Mouse (Mus musculus): ENCODE results near the gene Zfp30.

Gene Zfp30

DNA sequence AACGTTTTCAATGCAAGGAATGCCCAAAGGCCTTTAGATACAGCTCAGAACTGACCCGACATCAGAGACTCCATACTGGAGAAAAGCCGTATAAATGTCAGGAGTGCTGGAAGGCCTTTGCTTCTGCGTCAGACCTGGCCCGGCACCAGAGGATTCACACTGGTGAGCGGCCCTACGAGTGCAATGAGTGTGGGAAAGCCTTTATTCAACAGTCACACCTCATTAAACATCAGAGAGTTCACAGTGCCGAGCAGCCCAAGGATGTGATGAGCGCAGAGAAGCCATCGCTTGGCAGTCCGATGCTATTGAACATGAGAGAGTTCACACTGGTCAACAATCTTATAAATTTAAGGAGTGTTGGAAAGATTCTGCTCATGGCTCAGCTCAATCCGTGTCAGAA is 46.0 kb downstream of the Zfp30 start:
- DNase-seq (ENCODE audit: low spot score in 2 of 2): no peak

DNA sequence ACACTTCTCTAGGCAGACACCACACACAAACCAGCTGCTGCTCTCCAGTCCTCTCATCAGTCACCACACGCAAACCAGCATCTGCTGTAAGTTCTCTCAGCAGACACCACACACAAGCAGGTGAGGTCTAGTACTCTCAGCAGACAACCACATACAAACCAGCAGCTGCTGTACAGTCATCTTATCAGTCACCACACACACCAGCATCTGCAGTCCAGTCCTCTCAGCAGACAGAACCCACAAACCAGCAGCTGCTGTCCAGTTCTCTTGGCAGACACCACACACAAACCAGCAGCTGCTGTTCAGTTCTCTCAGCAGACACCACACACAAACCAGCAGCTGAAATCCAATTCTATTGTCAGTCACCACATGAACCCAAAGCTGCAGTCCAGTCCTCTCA is 53.0 kb downstream of the Zfp30 start:
- DNase-seq (ENCODE audit: low spot score in 2 of 2): no peak

DNA sequence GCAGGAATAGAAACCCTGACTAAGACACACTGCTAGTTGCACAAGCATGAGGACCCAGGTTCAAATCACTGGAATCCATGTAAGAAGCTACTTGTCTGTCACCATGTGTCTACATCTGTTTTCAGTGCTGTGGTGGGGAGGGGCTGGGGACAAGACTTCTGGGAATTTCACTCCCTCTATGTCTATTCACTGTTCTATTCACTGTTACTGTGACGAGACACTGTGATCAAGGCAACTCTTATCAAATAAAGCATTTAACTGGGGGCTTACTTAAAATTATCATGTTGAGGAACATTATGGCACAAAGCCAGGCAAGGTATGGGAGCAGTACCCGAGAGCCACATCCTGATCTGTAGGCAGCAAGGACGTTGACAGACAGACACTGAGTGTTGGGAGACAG is 55.5 kb downstream of the Zfp30 start:
- DNase-seq (ENCODE audit: low spot score in 2 of 2): no peak

DNA sequence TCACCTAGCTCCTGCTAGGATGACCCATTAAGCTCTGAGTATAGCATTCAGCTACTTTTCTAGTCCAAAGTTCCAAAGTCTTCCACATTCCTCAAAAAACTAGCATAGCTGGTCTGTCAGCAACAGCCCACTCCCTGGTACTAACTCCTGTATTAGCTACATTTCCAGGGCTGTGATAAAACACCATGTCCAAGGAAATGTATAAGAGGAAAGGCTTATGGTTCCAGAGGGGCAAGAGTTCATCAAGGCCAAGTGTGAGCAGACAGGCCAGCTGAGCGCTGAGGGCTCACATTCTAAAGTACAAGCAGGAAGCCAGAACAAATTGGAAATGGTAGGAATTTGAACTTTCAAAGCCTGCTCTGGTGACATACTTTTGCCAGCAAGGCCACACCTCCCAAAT is 58.3 kb downstream of the Zfp30 start:
- DNase-seq (ENCODE audit: low spot score in 2 of 2): no peak
